Mouse (Mus musculus) urinary bladder, postnatal 4 days (tissue): ENCODE measurements around the gene Eif4h.

Experiments
- DNase-seq, 2 experiments: peaks; one replicate each; pipeline ENCODE4 v3.0.0; 2021 to 2022; ENCODE audit warnings: low spot score in 2 of 2

Gene Eif4h

DNA sequence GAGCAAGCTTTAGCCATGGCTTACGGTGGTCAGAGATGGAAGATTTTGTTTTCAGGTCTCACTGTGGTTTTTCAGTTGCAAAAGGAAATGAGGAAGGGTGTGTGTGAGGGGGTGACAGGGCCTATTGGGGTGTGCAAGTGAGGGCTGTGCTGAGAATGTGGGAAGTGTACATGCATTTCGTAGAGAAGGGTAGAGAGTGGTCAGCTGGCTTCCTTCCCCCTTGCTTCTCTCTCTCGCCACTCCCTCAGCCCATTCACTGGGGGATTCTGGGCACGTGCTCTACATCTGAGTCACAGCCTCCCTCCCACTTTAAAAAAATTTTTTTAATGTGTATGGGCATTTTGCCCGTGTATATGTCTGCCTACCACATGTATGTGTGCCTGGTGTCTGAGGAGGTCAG is 32.2 kb downstream of the Eif4h start:
- no peak for DNase-seq

DNA sequence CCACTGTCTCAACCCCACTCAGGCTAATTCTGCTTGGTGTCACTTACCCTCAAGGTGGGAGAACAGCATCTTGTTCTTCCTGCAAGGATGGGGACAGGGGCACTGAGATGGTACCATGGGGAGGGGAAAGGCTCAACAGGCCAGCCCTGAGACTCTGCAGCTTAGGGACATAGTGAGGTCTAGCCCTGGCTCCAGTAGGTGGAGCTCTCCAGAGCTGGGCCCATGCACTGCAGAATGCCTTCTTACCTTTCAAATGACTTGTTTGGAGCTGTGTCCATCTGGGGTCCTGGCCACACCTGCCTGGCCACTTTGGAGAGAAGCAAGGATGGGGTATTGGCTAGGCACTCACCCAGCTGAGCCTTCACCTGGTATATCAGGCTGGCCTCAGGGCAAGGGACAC is 33.0 kb downstream of the Eif4h start:
- no peak for DNase-seq

DNA sequence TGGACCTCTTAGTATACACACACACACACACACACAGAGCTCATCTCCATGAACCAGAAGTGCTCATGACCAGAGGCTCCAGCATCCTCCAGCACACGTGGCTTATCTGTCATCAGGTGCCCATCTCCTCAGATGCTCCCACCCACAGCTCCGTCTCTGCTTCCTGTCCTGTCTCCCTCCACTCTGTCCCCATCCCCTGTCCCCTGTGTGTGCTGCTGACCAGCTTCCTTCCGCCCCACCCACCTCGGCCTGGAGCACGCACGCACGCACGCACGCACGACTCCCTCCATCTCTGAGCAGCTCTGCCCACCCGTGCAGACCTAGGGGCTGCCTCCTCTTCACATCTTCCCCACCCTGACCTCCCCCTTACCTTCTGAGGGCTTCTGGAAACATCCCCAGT is 34.9 kb downstream of the Eif4h start:
- DNase-seq = no peak

DNA sequence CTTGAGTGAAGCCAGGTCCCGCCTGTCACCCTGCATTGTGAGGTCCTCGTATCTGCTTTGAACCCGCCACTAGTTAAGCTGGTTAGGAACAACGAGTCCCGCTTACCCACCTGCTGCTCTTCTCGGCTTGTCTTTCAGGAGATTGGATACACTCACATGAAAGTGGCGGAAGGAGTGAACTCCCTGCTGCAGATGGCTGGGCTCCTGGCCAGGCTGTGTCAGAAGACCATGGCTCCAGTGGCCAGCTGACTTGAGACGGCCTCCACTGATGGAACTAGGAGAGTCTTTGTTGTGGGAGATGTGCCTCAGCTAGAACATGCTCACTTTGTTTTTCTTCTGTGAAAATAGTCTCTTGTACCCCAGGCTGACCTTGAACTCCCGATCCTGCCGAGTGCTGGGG is 41.6 kb downstream of the Eif4h start:
- no peak for DNase-seq

DNA sequence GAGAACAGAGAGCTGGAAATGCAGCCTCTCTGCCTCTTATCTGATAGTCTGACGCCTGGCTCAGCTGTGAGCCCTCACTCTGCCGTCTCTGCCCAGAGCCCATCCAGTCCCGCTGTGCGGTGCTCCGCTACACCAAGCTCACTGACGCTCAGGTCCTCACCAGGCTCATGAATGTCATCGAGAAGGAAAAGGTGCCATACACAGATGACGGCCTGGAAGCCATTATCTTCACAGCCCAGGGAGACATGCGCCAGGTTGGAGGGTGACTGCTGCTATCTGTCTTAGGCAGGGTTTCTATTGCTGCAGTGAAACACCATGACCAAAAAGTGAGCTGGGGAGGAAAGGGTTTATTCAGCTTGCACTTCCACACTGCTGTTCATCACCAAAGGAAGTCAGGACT is 46.2 kb downstream of the Eif4h start:
- no peak for DNase-seq

DNA sequence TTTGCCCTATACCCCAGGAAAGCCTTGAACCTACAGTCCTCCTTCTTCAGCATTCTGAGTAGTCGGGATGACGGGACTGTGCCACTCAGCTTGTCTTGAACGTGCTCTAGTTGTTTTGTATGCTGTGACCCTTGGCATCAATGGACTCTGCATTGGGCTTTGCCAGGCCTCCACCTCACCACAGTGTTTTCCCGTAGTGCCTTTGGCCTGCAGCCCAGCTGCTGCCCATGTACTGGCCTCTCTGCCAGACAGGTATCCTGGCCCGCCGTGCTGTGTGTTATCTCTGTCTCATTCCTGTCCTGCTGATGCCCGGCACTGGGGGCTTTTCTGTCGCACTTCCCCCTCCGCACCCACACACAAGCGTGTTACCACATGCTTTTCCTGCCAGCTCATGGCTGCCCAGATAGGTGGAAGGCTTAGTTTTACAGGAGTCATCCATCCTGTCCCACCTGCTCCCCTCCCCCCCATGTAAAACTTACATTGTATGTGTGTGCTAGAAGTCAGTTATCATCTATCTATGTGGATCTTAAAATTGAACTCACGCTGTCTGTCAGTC is 47.2 kb downstream of the Eif4h start:
- no peak for DNase-seq

DNA sequence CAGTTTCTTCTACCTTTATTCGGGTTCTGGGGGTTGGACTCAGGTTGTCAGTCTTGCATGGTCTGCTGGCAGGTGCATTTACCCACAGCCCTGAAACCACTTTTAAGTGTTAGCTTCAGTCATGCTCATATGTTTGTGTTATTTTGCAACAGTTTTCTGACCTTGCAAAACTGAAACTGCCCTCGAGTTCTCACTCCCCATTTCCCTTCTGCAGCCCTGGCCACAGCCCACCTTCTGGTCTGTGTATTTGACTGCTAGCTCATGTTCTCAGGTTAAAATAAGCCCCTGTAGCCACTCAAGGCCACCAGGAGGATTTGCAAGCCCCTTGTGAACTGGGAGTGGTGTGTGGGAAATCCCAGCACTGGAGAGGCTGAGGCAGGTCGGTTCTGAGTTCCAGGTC is 49.4 kb downstream of the Eif4h start:
- DNase-seq = no peak

DNA sequence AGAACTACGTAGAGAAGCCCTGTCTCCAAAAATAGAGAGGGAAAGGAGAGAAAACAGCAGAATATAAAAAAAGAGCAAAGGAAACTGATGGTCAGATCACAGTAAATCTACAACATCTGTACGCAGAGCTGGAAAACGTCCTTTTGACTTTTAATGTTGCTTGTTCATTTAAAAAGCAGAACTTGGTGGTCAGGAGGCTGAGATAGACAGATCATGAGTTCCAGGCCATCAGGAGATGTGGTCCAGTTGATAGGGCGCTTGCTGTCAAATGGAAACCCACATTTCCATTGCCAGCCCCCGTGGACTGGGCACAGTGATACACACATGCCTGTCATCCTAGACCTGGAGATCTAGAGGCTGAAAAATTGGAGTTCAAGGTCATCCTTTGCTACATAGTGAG is 54.5 kb downstream of the Eif4h start:
- DNase-seq = no peak

DNA sequence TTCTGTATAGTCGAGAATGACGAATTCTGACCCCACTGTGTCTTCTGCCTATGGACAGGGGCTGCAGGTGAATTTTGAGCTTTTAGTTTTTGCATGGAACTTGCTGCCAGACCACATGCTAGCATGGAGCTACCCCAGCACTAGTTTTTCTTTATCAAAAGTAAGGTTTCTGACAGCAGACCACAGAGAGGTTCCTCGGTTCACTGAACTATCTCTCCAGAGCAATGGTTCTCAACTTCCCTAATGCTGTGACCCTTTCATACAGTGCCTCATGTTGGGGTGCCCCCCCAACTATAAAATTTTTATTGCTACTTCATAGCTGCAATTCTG is 55.4 kb downstream of the Eif4h start:
- no peak for DNase-seq

DNA sequence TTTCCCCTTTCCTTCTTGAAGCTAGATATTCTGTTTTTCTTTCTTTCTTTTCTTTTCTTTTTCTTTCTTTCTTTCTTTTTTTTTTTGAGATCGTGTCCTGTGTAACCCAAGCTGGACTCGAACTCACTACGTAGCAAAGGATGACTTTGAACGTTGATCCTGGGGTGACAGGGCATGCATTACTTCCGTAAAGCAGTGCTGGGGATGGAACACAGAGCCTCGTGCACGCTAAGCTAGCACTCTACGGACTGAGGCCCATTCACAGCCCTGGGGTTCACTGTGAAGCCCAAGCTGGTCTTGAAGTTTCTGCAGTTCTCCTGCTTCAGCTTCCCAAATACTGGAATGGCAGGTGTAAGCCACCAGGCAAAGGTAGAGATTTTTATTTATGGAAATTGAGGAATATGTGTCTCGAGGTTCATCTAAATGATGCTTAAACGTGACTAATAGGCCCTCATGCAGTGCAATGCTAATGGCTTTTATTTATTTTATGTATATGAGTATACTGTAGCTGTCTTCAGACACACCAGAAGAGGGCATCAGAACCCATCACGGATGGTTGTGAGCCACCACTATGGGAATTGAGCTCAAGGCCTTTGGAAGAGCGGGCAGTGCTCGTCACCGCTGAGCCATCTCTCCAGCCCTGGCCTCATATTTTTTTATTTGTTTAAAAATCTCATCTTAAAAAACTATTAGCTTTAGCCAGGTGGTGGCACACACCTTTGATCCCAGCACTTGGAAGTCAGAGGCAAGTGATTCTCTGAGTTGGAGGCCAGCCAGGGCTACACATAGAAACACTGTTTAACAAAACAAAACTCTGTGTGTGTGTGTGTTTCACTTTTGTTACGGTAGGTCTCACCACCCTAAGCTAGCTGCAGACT is 56.0 kb downstream of the Eif4h start:
- DNase-seq = no peak

DNA sequence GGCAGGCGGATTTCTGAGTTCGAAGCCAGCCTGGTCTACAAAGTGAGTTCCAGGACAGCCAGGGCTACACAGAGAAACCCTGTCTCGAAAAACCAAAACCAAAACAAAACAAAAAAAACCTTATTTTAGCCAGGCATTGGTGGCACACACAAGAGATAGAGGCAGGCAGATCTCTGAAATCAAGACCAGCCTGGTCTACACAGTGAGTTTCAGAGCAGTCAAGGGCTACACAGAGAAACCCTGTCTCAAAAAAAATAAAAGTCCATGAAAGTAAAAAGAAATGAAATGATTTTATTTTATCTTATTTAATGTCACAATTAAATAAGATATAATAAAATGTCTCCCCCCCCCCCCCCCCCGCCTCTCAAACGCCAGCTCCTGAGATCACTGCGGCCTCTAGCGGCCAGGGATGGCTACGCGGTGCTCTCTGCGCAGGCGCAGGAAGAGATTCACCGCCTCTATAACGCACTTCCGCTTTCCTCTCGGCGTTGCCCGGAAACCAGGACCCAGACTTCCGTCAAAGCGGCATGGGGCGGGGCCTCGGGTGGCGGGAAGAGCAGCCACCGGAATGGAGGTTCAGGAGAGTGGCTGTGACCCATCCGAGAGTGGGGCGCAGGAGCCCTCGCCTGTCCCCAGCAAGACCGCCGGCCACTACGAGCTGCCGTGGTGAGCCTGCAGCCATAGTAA is 56.9 kb downstream of the Eif4h start:
- peak; percentile 93 to 98 for DNase-seq

DNA sequence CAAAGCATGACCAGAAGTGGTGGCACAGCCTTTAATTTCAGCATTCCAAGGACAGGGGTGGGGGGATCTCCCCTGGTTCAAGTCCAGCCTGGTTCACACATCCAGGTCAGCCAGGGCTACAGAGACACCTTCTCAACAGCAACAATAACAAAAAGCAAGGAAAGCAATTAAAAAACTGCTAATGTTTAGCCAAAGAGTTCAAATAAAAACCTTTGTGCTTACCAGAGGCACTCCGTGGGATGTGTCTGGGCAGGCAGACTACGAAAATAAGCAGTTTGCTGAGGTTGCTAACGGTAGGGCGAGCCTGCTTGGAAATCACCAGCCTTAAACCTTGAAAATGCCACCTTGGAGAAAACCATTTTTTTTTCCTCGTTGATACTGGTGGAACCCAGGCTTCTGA is 58.1 kb downstream of the Eif4h start, which contains the start of gene Rfc2:
Rfc2 (plus strand) TSS at position 221 of the 400 bp plus-strand sequence.
- no peak for DNase-seq

DNA sequence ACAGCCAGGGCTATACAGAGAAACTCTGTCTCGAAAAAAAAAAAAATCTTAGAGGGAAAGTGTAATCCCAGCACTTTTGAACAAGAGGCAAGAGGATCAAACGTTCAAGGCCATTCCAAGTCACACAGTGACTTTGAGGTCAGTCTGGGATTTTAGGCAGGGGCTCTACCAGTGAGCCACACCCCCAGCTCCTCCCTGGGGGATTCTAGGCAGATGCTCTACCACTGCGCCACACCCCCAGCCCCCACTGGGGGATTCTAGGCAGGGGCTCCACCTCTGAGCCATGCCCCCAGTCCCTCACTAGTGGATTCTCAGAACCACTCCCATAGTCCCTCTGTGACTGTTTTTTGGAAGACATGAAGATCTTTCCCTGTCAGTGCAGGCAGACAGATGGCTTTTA is 60.2 kb downstream of the Eif4h start:
- DNase-seq = no peak

DNA sequence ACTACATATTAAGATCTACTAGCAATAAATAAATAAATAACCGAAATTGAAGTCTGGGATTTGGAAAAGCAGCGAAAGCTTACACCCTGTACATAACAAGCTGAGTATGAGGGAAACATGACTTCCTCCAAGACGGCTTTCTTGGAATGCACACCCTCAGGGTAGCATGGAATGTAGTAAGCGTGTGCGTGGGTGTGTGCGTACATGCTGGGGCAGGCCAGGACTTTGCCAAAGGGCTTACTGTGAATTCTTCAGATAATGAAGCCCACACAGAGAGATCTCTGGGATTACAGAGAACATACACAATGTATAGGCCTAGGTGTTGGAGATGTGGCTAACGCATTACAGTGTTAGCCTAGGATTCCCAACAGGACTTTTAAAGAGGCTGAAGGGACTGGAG is 61.8 kb downstream of the Eif4h start:
- no peak for DNase-seq

DNA sequence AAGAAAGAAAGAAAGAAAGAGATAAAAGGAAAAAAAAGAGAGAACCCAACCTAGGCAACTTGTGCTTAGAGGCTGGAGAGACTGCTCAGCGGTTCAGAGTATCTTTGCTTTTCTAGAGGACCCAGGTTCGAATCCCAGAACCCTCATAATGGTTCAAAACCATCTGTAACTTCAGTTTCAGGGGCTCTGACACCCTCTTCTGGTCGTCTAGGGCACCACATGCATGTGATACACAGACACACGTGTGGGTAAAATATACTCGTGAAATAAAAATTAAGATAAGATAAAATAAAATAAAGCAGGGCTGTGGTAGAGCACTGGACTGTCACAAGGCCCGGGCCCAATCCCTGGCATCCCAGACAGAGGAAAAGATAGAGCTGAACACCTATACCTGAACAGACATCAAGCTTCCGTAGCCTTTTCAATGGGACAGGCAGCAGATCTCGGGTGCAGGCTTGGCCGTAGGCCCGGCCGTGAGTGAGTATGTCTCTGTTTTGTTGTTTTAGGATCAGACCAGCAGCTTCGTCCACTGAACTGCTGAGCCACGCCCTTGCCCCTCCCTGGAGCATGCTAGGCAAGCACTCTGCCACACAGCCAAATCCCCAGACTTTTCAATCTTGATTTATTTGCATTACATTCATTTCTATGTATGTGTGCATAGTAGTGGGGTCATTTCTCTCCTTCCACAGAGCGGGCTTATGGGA is 62.6 kb downstream of the Eif4h start:
- DNase-seq = no peak

DNA sequence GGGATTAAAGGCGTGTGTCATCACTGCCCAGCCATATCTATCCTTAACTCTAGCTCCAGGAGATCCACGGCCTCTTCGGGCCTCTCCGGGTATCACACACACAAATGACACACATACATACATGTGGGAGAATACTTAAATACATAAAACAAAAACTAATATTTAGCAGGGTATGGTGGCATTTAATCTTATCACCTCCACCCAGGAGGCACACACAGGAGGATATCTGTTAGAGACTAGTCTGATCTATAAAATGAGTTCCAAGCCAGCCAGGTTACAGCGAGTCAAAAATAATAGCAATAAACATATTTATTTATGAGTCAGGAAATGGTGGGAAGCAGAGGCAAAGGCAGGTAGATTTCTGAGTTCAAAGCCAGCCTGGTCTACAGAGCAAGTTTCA is 63.5 kb downstream of the Eif4h start:
- no peak for DNase-seq

DNA sequence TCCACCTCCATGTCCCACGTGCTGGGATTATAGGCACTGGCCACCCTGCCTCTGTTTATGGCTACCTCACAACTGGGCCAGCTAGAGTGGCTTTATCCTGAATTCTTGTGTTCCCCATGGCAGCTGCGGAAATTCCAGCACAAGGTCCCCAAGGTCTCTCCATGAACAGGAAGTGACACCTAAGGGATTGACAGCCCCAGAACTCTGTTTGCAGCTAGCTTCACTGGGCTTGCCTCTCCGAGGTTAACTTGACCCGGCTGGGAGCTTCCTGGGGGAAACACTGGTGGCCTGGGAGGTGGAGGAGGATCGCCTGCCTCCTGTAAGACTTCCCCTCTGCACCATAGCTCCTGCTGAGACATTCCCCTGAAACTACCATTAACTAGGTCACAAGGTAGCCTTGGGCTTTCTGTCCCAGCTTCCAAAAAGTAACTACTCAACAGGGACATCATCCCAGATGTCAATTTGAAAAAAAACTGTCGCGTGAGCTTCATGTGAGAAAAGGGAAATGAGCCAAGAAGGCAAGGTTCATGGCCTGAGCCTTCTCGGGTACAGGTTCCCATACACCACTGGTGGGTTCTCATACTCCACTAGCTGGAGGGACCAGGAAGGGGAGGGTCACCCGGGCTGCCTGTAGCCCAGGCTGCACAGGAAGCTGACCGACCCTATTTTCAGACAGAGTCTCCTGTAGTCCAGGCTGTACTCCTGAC is 66.6 kb downstream of the Eif4h start:
- no peak for DNase-seq

DNA sequence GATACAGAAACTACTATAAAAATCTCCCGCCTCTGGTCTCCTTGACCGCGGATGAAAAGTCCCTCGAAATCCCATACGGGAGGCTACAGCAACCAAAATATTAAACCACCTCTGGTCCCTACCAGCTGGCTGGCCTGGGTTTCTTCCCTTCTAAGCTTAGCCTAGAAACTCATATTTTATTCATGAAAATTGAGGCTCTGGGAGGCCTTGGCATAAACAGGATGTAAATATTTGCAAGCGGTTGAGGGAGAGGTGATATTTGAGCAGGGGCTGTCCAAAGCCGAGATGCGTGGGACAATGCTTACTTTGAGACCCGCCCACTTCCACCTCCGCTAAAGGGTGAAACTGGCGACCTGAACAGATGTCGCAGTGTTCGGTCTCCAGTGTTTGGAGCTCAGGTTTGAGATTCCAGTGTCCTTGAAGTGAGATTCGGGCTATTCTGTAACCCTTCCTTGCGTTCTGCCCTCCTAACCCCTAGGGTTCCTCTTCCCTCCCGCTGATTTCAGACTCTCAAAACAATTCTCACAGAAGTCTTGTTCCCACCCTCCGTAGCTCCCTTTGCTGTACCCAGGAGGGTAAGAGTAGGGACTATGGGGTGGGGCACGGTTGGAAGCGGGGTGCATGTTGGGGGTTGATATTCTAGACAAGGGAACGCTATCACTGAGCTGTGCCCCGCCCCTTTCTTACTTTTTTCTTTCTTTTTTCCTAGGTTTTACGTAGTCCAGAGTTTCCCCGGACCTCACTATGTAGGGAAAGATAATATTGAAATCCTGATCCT is 67.4 kb downstream of the Eif4h start:
- DNase-seq = no peak
